Mouse (Mus musculus) heart, embryonic 10.5 days (tissue): ENCODE results near the gene Rfx4. TPM values are rescaled to one million over a fixed set of nuclear protein-coding genes. Genes with fewer than 3 reads are reported as not detected.

Experiments used
- DNase-seq: peaks from one replicate; pipeline ENCODE4 v3.0.0-alpha.2; 2017; ENCODE audit warnings: low spot score
- H3K27ac ChIP-seq: fragments of 300-500 bp; sonication (generic); 2 replicates; pipeline ENCODE4 v1.5.1; 2016; ENCODE audit warnings: mild to moderate bottlenecking
- H3K27me3 ChIP-seq: fragments of 300-500 bp; sonication (generic); 2 replicates; pipeline ENCODE4 v1.6.1; 2016; ENCODE audit warnings: mild to moderate bottlenecking; ENCODE audit not compliant: poor library complexity, insufficient read depth, severe bottlenecking
- H3K36me3 ChIP-seq: fragments of 300-500 bp; sonication (generic); 2 replicates; pipeline ENCODE4 v1.6.1; 2016; ENCODE audit warnings: mild to moderate bottlenecking, moderate library complexity
- H3K4me1 ChIP-seq: fragments of 300-500 bp; sonication (generic); 2 replicates; pipeline ENCODE4 v1.6.1; 2016; ENCODE audit warnings: mild to moderate bottlenecking
- H3K4me3 ChIP-seq: fragments of 300-500 bp; sonication (generic); 2 replicates; pipeline ENCODE4 v1.5.1; 2016; ENCODE audit warnings: mild to moderate bottlenecking, moderate library complexity
- H3K9me3 ChIP-seq: fragments of 300-500 bp; sonication (generic); 2 replicates; pipeline ENCODE4 v1.6.1; 2016; ENCODE audit warnings: mild to moderate bottlenecking, moderate library complexity
- WGBS: fragments of 180-500 bp; shearing (Covaris S2); methylation state at CpG from one replicate; pipeline ENCODE4 v1.1.7; 2016; 5-methylcytosine and 5-hydroxymethylcytosine counted together
- polyA plus RNA-seq: library from polyadenylated mRNA; unstranded; fragments of >200 nt; fragmentation: Nextera tagmentation; extraction: Ambion mirVana; gene quantifications from 2 replicates; pipeline ENCODE4 v1.2.1, GENCODE M21; 2016

Gene Rfx4
- polyA plus RNA-seq, 1 experiment from 2014 or later = 0.36 TPM

DNA sequence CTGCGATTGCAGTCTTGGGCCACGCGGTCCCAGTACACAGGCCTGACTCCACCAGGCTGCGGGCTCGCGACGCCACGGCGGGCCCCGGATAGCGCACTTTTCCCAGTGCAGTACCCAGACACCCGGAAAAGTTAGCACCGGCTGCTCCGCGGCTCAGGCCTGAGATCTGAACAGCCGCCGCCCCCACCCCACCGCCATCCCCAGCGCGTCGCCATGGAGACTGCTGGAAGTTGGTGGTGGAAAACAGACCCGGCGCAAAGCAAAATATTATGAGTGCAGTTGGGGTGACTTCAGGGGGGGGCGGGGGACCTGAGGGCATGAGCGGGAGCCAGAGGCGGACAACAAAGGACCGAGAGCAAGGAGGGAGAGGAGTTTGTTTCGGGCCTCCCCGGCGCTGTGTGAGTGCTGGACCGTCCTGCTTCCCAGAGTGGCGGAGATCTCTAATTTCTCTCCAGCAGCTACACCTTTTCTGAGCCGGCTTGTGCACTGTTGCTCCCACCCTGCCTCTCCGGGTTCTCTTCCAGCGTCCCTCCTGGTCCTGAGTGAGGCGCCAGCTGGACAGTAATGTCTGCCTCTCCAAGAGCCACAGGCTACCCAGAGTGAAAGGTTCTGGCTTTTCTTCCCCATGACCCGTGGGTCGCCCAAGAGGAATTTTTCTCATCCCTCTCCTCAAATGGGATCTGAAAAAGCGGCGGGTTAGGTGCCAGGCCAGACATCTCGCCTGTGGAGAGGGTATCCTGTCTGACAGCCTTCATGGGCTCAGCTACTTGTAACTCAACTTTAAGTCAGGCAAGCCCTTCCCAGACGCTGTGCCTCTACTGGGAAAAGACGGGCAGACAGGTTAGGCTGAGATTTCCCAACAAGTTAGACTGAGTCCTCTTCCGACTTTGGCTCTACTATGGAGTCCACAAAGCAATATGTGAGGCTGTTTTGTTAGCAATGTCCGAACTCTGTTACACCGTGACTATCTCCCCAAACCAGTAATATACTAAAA lies 4.6 kb downstream of the Rfx4 start:
- Histone ChIP-seq H3K27me3 (peaks cover 89% of the 10 kb centered on the region), H3K4me1 (peaks cover 33% of the 10 kb centered on the region), H3K27ac (no peak overlapping the region), H3K36me3 (no peaks in the 10 kb centered on the region), H3K9me3 (no peaks in the 10 kb centered on the region), H3K4me3 (peak overlapping the region; percentile 60)
- WGBS = 4% methylated on average over 45 of the region's 46 CpGs
- DNase-seq = no peak

DNA sequence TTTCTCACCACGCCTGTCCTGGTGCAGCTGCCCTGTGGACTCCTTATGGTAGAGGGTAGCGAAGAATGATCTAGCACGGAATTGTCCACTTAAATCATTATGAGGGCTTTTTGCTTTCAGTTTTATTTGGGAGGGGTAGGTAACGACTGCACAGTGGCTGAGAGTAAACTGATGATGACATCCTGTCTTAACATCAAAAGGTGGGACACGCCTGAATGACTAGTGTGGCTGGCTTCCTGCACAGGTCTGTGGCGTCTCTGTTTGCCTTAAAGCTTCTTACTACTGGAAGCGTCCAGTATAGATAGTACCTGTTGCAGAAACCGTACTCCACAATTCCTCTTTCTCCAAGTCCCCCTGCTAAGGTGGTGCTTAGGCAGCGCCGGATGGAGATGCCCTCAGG lies 12.9 kb downstream of the Rfx4 start:
- WGBS = 77% methylated on average over 10 of the region's 10 CpGs
- no peaks in the 10 kb centered on the region for H3K9me3 ChIP-seq
- H3K36me3 ChIP-seq = no peaks in the 10 kb centered on the region
- no peaks in the 10 kb centered on the region; the same call in 1 of the 2 replicates for H3K4me1 ChIP-seq
- no peak overlapping the region for H3K4me3 ChIP-seq
- H3K27ac ChIP-seq = no peak overlapping the region
- H3K27me3 ChIP-seq = peaks cover 37% of the 10 kb centered on the region
- no peak for DNase-seq

DNA sequence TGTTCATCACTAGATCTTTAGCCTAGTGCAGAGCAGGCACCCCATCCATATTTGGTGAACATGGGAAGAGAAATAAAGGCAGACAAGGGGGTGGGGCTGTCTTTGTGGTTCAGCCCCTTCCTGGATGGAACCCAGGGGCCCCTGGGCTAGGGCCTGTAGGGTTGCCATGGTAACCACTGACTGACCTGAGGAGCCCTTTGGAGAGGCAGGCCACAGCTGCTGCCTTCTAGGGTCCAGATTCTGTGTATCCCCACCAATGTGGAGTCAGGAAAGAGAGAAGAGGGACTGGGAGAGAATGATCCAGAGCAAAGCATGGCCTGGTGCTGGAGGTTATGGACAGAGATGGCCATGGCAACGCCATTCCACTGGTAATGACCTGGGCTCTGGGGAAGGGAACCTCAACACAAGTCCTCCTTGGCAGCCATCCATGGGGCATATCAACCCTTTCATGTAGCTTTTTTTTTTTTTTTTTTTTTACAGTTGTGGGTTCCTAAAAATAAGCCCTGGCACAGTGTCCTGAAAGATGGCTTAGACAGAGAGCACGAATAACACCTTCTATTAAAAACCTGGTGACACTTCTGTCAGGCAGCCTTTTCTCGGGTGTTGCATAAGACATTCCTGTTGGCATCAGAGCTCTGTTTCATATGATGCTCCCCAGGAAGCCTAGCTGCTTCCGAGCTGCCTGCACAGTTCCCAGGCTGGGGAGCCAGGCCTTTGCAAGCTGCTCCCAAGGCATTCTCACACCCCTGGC lies 16.7 kb downstream of the Rfx4 start:
- 74% methylated on average over 4 of the region's 4 CpGs for WGBS
- Histone ChIP-seq H3K4me3 (no peak overlapping the region), H3K9me3 (no peaks in the 10 kb centered on the region), H3K4me1 (no peaks in the 10 kb centered on the region; the same call in 1 of the 2 replicates), H3K27me3 (peaks cover 16% of the 10 kb centered on the region), H3K36me3 (no peaks in the 10 kb centered on the region), H3K27ac (no peak overlapping the region)
- DNase-seq = no peak

DNA sequence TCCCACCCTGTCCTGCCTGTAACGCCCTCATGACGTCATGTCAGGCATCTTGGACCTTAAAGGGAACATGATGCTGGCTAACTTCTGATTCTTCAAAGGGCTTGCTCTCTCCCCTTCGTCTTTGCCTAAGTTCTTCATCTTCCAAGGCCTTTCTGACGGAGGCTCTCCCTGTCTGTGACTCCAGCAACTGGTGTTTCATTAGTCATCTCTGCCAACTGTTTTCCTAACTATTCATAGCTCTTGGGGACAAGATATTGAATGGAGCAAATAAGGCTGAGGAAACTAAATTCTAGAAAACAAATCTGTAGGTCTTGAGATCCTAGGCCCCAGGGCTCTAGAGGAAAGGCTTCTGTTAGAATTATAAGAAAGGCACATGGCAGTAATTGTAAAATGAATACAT lies 18.0 kb downstream of the Rfx4 start:
- Histone ChIP-seq H3K4me3 (no peak overlapping the region), H3K9me3 (no peaks in the 10 kb centered on the region), H3K4me1 (no peaks in the 10 kb centered on the region; the same call in 1 of the 2 replicates), H3K36me3 (no peaks in the 10 kb centered on the region), H3K27ac (no peak overlapping the region), H3K27me3 (peaks cover 4% of the 10 kb centered on the region)
- WGBS = 82% methylated on average over 4 of the region's 4 CpGs
- DNase-seq = no peak

DNA sequence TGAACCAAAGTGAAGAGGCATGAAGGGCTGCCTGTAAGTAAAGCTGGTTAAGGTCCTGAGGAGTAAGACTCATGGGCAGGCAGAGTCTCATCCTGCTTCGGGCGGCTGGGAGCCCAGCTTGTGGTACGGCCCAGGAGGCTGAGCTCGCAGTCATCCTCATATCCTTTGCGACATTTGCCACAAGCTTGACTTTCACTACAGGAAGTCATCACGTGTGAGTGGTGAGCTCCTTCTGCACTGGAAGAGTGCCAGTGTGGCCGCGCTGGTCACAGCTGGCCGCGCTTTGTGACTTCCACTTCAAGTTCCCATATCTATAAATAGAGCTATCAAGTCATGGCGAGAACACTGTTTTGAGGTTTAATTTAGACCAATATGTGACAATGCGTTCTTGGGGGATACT lies 18.7 kb downstream of the Rfx4 start:
- DNase-seq = no peak
- H3K27me3 ChIP-seq = no peaks in the 10 kb centered on the region; the same call in 1 of the 2 replicates
- no peak overlapping the region for H3K27ac ChIP-seq
- H3K36me3 ChIP-seq = no peaks in the 10 kb centered on the region
- H3K9me3 ChIP-seq = no peaks in the 10 kb centered on the region
- H3K4me1 ChIP-seq = no peaks in the 10 kb centered on the region; the same call in 1 of the 2 replicates
- 74% methylated on average over 12 of the region's 12 CpGs for WGBS
- no peak overlapping the region for H3K4me3 ChIP-seq

DNA sequence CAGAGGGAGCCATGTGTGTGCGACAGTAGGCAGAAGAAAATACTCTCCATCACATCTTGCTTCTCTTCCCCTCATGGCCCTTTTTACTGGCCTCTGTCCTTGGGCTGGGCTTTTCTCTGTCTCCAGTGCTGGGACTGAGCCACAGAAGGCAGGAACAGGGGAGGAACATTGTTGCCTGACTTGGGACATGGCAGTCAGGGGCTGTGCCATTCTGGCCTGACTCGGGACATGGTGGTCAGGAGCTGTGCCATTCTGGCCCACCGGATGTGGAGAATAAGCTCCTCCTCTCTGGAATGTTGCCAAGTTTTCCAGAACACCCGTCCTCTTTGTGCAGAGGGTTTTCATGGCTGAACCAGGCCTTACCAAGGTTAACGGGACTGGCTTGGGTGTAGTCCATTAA lies 21.2 kb downstream of the Rfx4 start:
- DNase-seq = no peak
- 78% methylated on average over 5 of the region's 5 CpGs for WGBS

DNA sequence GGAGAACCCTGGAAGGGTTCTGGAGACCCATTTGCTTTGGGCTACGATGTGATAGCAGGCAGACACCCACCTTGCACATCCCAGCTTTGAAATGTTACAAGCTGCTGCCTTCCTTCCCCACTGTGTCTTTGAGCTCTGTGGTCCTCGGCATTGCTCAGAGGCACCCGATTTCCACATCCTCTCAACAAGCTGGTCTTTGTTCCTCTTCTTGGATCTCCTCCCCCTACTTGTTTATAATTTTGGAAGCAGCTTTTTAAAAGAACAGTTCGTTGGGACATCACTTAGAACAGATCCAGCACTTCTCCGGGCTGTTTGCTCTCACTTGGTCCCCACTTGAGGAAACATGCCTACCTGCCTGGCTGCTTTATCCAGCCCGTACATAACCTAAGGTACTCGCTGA lies 22.1 kb downstream of the Rfx4 start:
- Histone ChIP-seq H3K4me1 (no peaks in the 10 kb centered on the region; the same call in 1 of the 2 replicates), H3K9me3 (no peaks in the 10 kb centered on the region), H3K4me3 (no peak overlapping the region), H3K36me3 (no peaks in the 10 kb centered on the region), H3K27ac (no peak overlapping the region), H3K27me3 (no peaks in the 10 kb centered on the region; the same call in 1 of the 2 replicates)
- no peak for DNase-seq
- WGBS = 76% methylated on average over 7 of the region's 7 CpGs

More for the DNA sequence above, 21.2 kb downstream of the Rfx4 start:
- Histone ChIP-seq H3K4me3 (no peak overlapping the region), H3K27me3 (no peaks in the 10 kb centered on the region; the same call in 1 of the 2 replicates), H3K36me3 (no peaks in the 10 kb centered on the region), H3K4me1 (no peaks in the 10 kb centered on the region; the same call in 1 of the 2 replicates), H3K9me3 (no peaks in the 10 kb centered on the region), H3K27ac (no peak overlapping the region)

DNA sequence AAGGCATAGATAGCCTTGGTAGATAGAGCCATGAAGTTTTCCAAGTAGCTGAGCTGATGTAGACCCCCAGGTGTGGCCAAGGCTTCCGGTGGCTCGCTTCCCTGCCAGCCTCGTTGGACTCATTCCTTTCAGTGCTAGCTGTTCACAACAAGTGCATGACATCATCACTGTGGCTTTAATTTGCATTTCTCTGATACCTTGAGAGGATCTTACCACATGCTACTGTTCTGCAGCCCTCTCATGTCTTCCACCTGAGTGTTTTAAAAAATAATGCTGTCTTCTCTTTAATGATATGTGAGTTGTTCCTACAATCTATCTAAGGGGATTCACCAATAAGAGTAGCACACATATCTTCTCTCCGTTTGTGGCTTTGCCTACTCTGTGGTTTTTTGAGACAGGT lies 25.0 kb downstream of the Rfx4 start:
- DNase-seq = no peak
- Histone ChIP-seq H3K4me3 (no peak overlapping the region), H3K4me1 (no peaks in the 10 kb centered on the region), H3K27ac (no peak overlapping the region), H3K27me3 (no peaks in the 10 kb centered on the region), H3K9me3 (no peaks in the 10 kb centered on the region), H3K36me3 (no peaks in the 10 kb centered on the region)
- 64% methylated on average over 4 of the region's 4 CpGs for WGBS

DNA sequence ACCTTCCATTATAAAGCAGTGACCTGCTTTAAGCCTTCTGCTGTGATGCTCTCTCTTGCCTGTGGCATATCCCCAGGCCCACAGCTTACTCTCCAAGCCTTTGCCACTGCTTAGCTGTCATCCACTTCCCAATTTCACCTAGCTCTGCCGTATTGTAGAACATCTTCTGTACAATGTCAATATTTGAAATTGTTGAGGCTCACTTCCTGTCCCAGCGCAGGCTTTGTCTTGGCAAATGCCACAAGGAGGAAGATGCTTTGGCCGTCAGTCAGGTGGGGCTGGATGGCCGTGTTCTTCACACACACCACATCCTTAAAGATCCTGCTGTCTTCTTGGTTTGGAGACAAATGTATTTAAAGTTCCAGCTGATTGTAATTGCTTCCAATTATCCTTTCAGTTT lies 29.5 kb downstream of the Rfx4 start:
- WGBS = 71% methylated on average over 4 of the region's 4 CpGs
- H3K9me3 ChIP-seq = no peaks in the 10 kb centered on the region
- no peaks in the 10 kb centered on the region; the same call in 1 of the 2 replicates for H3K27me3 ChIP-seq
- no peak overlapping the region for H3K27ac ChIP-seq
- H3K4me3 ChIP-seq = no peak overlapping the region
- no peaks in the 10 kb centered on the region for H3K4me1 ChIP-seq
- H3K36me3 ChIP-seq = no peaks in the 10 kb centered on the region
- DNase-seq = no peak

DNA sequence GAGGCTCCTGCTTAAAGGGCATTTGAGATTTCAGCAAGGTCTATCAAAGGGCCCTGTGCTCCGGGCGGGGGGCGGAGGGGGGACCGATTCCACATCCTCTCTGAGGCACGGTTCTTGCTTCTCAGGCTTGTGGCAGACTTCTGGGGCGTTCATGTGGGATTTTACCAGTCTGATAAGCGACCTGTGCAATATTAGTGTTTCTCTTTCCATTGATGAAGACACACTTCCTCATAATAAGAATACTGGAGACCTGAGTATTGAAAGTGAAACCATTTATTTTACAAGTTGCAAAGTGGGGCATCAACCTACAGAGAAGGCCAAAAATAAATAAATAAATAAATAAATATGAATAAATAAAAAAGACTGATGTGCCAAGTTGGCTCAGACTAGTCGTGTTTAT lies 34.5 kb downstream of the Rfx4 start:
- no peaks in the 10 kb centered on the region for H3K36me3 ChIP-seq
- no peaks in the 10 kb centered on the region; the same call in 1 of the 2 replicates for H3K27me3 ChIP-seq
- no peaks in the 10 kb centered on the region for H3K4me1 ChIP-seq
- DNase-seq = no peak
- no peak overlapping the region for H3K27ac ChIP-seq
- H3K4me3 ChIP-seq = no peak overlapping the region
- H3K9me3 ChIP-seq = no peaks in the 10 kb centered on the region
- 82% methylated on average over 8 of the region's 8 CpGs for WGBS

DNA sequence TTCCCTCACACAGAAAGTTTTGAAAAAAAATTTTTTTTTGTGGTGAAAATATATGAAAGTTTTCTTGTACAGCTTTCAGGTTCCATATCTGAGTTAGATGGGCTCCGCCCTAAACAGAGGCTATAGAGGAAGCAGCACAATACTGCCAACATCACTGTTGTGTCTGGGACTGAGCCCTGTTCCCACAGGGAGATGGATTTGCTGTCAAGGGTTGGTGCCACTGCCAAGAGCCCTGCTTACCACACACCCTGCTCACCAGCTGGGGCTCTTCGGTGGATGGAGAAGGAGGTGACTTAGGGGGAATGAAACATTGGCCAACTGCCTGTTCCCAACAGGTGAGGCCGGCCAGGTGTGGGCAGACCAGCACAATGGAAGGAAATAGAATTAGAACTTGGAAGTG lies 35.3 kb downstream of the Rfx4 start:
- H3K36me3 ChIP-seq = no peaks in the 10 kb centered on the region
- no peaks in the 10 kb centered on the region for H3K9me3 ChIP-seq
- DNase-seq = no peak
- H3K4me3 ChIP-seq = no peak overlapping the region
- H3K4me1 ChIP-seq = no peaks in the 10 kb centered on the region
- H3K27ac ChIP-seq = no peak overlapping the region
- H3K27me3 ChIP-seq = no peaks in the 10 kb centered on the region; the same call in 1 of the 2 replicates
- WGBS = 94% methylated on average over 3 of the region's 3 CpGs

DNA sequence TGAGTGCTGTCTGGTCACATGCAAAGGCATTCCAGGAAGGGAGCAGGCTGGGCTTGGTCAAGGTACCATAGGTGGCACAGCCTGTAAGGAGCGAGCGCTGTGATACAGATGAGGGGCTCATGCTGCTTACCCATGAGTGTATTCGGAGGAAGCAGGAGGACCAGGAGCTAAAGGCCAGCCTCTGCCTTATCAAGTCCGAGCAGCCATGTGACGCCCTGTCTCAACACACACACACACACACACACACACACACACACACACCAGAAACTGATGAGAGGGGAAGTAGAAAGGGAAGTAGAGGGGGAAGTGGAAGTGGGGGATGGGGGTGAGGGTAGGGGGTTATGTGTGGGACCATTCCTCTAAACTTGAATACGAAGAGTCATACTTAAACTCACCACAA lies 45.7 kb downstream of the Rfx4 start:
- H3K4me1 ChIP-seq = peaks cover 11% of the 10 kb centered on the region
- 59% methylated on average over 6 of the region's 6 CpGs for WGBS
- H3K27ac ChIP-seq = no peak overlapping the region

More for the DNA sequence above, 45.7 kb downstream of the Rfx4 start:
- no peak overlapping the region for H3K4me3 ChIP-seq
- DNase-seq = no peak
- 0 out of 2 replicates have a peak, but pooled peaks cover 7% of the 10 kb centered on the region for H3K27me3 ChIP-seq
- H3K9me3 ChIP-seq = no peaks in the 10 kb centered on the region
- H3K36me3 ChIP-seq = no peaks in the 10 kb centered on the region
